Mouse (Mus musculus) stomach, postnatal 0 days (tissue): ENCODE data around the gene Sept7. TPM values are rescaled to one million over a fixed set of nuclear protein-coding genes. Genes with fewer than 3 reads are reported as not detected.

ENCODE experiments used
- ATAC-seq: fragments of 200-750 bp; cut with Nextera tagmentation; 2 replicates; pipeline ENCODE4 v1.8.0; 2017; ENCODE audit not compliant: low FRiP score, low TSS enrichment
- DNase-seq: peaks from one replicate; pipeline ENCODE4 v3.0.0-alpha.2; 2016; ENCODE audit warnings: low spot score
- H3K27ac ChIP-seq: fragments of 300-500 bp; sonication (generic); replicated peaks from 2 replicates; pipeline ENCODE4 v1.5.1; 2014; ENCODE audit warnings: mild to moderate bottlenecking, control low read depth
- H3K27me3 ChIP-seq: fragments of 300-500 bp; sonication (generic); 2 replicates; pipeline ENCODE4 v1.6.1; 2014; ENCODE audit warnings: low read length; ENCODE audit not compliant: control insufficient read depth, insufficient read depth
- H3K36me3 ChIP-seq: fragments of 300-500 bp; sonication (generic); 2 replicates; pipeline ENCODE4 v1.6.1; 2014; ENCODE audit warnings: low read length, mixed read lengths; ENCODE audit not compliant: control insufficient read depth, insufficient read depth
- H3K4me1 ChIP-seq: fragments of 300-500 bp; sonication (generic); replicated peaks from 2 replicates; pipeline ENCODE4 v1.6.1; 2014; ENCODE audit warnings: antibody characterized with exemption; ENCODE audit not compliant: control insufficient read depth, insufficient read depth
- H3K4me2 ChIP-seq: fragments of 300-500 bp; sonication (generic); replicated peaks from 2 replicates; pipeline ENCODE4 v1.6.1; 2014; ENCODE audit warnings: low read depth, mild to moderate bottlenecking, control low read depth, moderate library complexity
- H3K4me3 ChIP-seq: fragments of 300-500 bp; sonication (generic); 2 replicates; pipeline ENCODE4 v1.5.1; 2014; ENCODE audit warnings: low read depth, low read length, control low read depth
- H3K9ac ChIP-seq: fragments of 300-500 bp; sonication (generic); 2 replicates; pipeline ENCODE4 v1.6.1; 2014; ENCODE audit warnings: mild to moderate bottlenecking, low read length, control low read depth, mixed read lengths
- H3K9me3 ChIP-seq: fragments of 300-500 bp; sonication (generic); 2 replicates; pipeline ENCODE4 v1.6.1; 2016; ENCODE audit warnings: low read length; ENCODE audit not compliant: control insufficient read depth
- CTCF ChIP-seq: IDR thresholded peaks from 2 replicates; pipeline ENCODE4 v1.5.1; 2016; ENCODE audit warnings: antibody characterized with exemption, low read depth, mild to moderate bottlenecking, moderate library complexity
- EP300 ChIP-seq: optimal IDR thresholded peaks from 2 replicates; pipeline ENCODE3; 2016; ENCODE audit warnings: antibody characterized with exemption
- WGBS: fragments of 180-500 bp; shearing (Covaris S2); extraction: QIAGEN DNeasy Blood & Tissue Kit; methylation state at CpG from one replicate; pipeline ENCODE4 v1.1.7; 2014; 5-methylcytosine and 5-hydroxymethylcytosine counted together
- polyA plus RNA-seq: library from polyadenylated mRNA; unstranded; fragments of >200 nt; fragmentation: Nextera tagmentation; extraction: Ambion mirVana; gene quantifications from 2 replicates; pipeline ENCODE4 v1.2.1, GENCODE M21; 2015

Sept7 gene
- polyA plus RNA-seq, 1 experiment from 2014 or later = 175 TPM

- no peak overlapping the region for H3K9ac ChIP-seq
- WGBS = 30% methylated on average over 2 of the region's 2 CpGs
- DNase-seq (no peak), ATAC-seq (no peak)
- no peaks in the 10 kb centered on the region for H3K36me3 ChIP-seq
- H3K9me3 ChIP-seq = no peaks in the 10 kb centered on the region
- H3K4me3 ChIP-seq = no peak overlapping the region
- H3K4me1 ChIP-seq = no peaks in the 10 kb centered on the region
- TF ChIP-seq EP300 = no peak
- TF ChIP-seq CTCF = no peak
- H3K27me3 ChIP-seq = no peaks in the 10 kb centered on the region
- no peak overlapping the region for H3K4me2 ChIP-seq
- H3K27ac ChIP-seq = no peak overlapping the region
Observed at GRCm38 (mm10) chr9:25216210-25216609, 36.0 kb upstream of the Sept7 start.

GRCm38 (mm10) chr9:25218954-25219353 lies 33.3 kb upstream of the Sept7 start:
- Histone ChIP-seq H3K4me3 (no peak overlapping the region), H3K36me3 (no peaks in the 10 kb centered on the region), H3K4me2 (no peak overlapping the region), H3K9ac (no peak overlapping the region), H3K9me3 (no peaks in the 10 kb centered on the region), H3K27ac (no peak overlapping the region), H3K4me1 (no peaks in the 10 kb centered on the region), H3K27me3 (no peaks in the 10 kb centered on the region)
- 18% methylated on average over 3 of the region's 3 CpGs for WGBS
- ATAC-seq (no peak), DNase-seq (no peak)
- no peak for TF ChIP-seq CTCF
- TF ChIP-seq EP300 = no peak

DNA sequence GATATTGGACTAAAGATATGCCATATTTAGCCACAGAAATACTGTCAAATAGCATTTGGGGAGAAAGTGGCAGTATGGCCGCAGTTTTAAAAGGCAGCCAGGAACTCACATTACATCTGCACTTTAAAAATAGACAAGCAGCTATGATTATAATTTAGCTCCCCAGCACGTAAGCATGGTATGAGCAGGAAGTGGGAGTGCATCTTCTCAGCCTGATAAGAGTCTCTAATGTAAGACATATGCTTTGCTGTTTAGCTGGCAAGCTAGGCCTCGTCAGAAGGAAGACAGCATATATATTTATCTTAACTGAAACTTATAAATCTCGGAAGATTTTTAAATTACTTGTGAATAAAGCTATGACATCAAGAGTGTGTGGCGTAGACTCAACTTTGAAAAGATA lies 32.4 kb upstream of the Sept7 start:
- Histone ChIP-seq H3K27me3 (no peaks in the 10 kb centered on the region), H3K27ac (no peak overlapping the region), H3K4me1 (no peaks in the 10 kb centered on the region), H3K4me3 (no peak overlapping the region), H3K36me3 (no peaks in the 10 kb centered on the region), H3K4me2 (no peak overlapping the region), H3K9ac (no peak overlapping the region), H3K9me3 (no peaks in the 10 kb centered on the region)
- 51% methylated on average over 5 of the region's 5 CpGs for WGBS
- no peak for ATAC-seq
- DNase-seq = no peak
- TF ChIP-seq CTCF (no peak), EP300 (no peak)

DNA sequence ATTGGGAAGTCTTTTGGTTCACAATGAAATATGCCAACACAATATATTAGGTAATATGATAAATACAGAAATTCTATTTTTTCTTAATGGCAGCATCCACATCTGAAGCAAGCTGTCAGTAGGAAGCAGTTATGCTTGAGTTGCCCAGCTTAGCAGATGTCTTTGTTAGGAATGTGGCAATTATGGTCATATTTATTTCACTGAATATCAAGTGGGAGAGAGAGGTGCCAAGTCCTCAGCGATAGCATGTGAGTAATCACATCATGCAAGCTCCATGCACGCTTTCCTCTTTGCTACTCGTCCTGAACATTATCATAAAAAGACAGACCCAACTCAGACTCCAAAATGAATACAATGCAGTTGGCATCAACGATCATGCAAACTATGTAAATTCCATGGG lies 27.3 kb upstream of the Sept7 start:
- H3K4me1 ChIP-seq = no peaks in the 10 kb centered on the region
- no peaks in the 10 kb centered on the region for H3K9me3 ChIP-seq
- H3K4me3 ChIP-seq = no peak overlapping the region
- H3K27ac ChIP-seq = no peak overlapping the region
- no peak for TF ChIP-seq EP300
- no peak for TF ChIP-seq CTCF
- ATAC-seq (no peak), DNase-seq (no peak)
- no peak overlapping the region for H3K4me2 ChIP-seq
- no peaks in the 10 kb centered on the region for H3K36me3 ChIP-seq
- H3K27me3 ChIP-seq = no peaks in the 10 kb centered on the region
- 76% methylated on average over 4 of the region's 4 CpGs for WGBS
- H3K9ac ChIP-seq = no peak overlapping the region

- H3K9ac ChIP-seq = no peak overlapping the region
- H3K4me3 ChIP-seq = no peak overlapping the region
- H3K27me3 ChIP-seq = no peaks in the 10 kb centered on the region
- ATAC-seq = no peak
- 77% methylated on average over 6 of the region's 6 CpGs for WGBS
- H3K36me3 ChIP-seq = no peaks in the 10 kb centered on the region
- no peak overlapping the region for H3K27ac ChIP-seq
- TF ChIP-seq CTCF (no peak), EP300 (no peak)
- H3K4me1 ChIP-seq = no peaks in the 10 kb centered on the region
- H3K4me2 ChIP-seq = no peak overlapping the region
- no peak for DNase-seq
- H3K9me3 ChIP-seq = no peaks in the 10 kb centered on the region
Observed at GRCm38 (mm10) chr9:25229740-25230139, 22.5 kb upstream of the Sept7 start.

DNA sequence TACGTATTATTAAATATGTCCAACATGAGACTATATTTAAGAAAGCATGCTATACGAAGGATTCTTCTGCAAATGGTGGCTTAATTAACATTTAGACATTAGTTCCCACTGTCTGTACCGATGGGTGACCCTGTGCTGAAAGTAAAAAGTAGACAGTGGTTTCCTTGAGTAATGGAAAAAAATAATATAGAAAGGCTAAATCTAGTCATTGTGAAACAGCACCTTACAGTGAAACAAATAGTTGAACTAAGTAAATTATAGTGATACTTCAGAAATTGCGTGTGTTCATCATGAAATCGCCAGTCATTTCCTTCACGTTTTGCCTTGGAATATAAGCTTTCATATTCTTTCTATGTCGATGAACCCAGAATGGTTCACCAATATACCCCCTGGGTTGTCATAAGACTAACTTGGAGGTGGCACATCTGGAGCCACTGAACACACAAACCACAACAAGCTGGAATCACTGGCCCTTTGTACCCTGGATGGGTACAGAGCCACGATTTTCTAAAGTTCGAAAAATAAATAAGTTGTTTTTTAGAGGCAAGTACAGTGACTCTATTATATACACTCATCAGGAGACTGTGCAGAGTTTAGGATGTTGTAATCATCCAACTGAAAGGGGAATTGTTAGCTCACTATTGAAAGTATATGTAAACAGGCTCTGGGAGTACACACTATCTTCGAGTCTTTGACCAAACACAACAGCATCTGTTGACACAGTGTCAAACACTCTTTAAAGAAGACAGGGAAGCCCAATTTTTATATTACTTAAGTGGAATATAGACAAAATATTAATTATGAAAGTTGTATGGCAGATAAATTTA lies 21.8 kb upstream of the Sept7 start:
- Histone ChIP-seq H3K4me2 (no peak overlapping the region), H3K4me1 (no peaks in the 10 kb centered on the region), H3K27ac (no peak overlapping the region), H3K9me3 (no peaks in the 10 kb centered on the region), H3K36me3 (no peaks in the 10 kb centered on the region), H3K27me3 (no peaks in the 10 kb centered on the region), H3K4me3 (no peak overlapping the region), H3K9ac (no peak overlapping the region)
- TF ChIP-seq CTCF (no peak), EP300 (no peak)
- ATAC-seq (no peak), DNase-seq (no peak)
- 80% methylated on average over 10 of the region's 10 CpGs for WGBS
